9 mouse cellular contexts compared by ENCODE assay signal in the genomic region with DNA sequence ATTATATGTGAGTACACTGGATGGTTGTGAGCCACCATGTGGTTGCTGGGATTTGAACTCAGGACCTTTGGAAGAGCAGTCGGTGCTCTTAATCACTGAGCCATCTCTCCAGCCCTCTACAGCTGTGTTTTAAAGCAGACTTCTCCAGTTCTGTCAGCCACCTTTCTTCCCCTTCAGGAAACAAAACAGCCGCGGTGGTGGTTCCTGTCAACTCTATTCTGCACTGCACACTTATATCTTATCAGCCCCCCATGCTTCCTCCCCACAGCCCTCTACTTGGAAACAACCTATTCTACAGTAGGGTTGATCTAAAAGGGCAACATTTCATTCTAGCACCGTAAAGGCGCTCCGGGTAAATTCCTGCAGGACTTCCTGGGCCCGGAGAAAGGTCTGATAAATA. TPM values are rescaled to one million over a fixed set of nuclear protein-coding genes. Genes with fewer than 3 reads are reported as not detected.
DNase-seq lines count a peak whose midpoint lies in the region; ATAC-seq and TF ChIP-seq lines count a peak whose summit lies in the region.
"Had no signal": no experiment of that assay in that cellular context is flagged by ENCODE, and none has a peak within 500 bp of the region (broad histone marks: within the 10 kb centered on the region; RNA-seq: fewer than 3 reads in every experiment).

No protein-coding gene starts in this region.

- no peaks in the 10 kb centered on the region for H3K27me3 ChIP-seq in thymus, adult 2 months (ENCODE audit: control insufficient read depth, insufficient read depth, low read length)
- H3K27me3 ChIP-seq in forebrain, postnatal 0 days (ENCODE audit: insufficient read depth, low read length) = no peaks in the 10 kb centered on the region
- no peaks in the 10 kb centered on the region for H3K27me3 ChIP-seq in liver, embryonic 14.5 days (ENCODE audit: control insufficient read depth, insufficient read depth, low read length)

- no peaks in the 10 kb centered on the region for H3K36me3 ChIP-seq in thymus, adult 2 months (ENCODE audit: control insufficient read depth, insufficient read depth, low read length)
- no peaks in the 10 kb centered on the region for H3K36me3 ChIP-seq in forebrain, postnatal 0 days (ENCODE audit: insufficient read depth)
- no peaks in the 10 kb centered on the region for H3K36me3 ChIP-seq in liver, embryonic 14.5 days (replicated peaks; ENCODE audit: control insufficient read depth, insufficient read depth, low read depth)

- no peak for ATAC-seq in forebrain, postnatal 0 days
- no peak for ATAC-seq in liver, embryonic 14.5 days (ENCODE audit: insufficient read depth)

- H3K4me1 ChIP-seq in thymus, adult 2 months (replicated peaks; ENCODE audit: control insufficient read depth, insufficient read depth, low read length) = 0 out of 2 replicates have a peak, but pooled peaks cover 2% of the 10 kb centered on the region
- H3K4me1 ChIP-seq in forebrain, postnatal 0 days (ENCODE audit: insufficient read depth) = no peaks in the 10 kb centered on the region
- peaks cover 7 to 8% of the 10 kb centered on the region in 2 experiments for H3K4me1 ChIP-seq in liver, embryonic 14.5 days (replicated peaks; ENCODE audit: control insufficient read depth in 2 of 2, insufficient read depth in 2 of 2, low read length in 1 of 2)

- peak; percentile 19 for DNase-seq in thymus, adult 2 months
- no peak for DNase-seq in thymus, adult 18-20 months
- no peak for DNase-seq in forebrain, postnatal 0 days
- no peak for DNase-seq in liver, embryonic 14.5 days (ENCODE audit: low read depth in 3 of 3, low spot score in 3 of 3)
- peak; percentile 39 for DNase-seq in thymus, postnatal 4 days
- no peak for DNase-seq in urinary bladder, adult 18-20 months (ENCODE audit: low spot score in 2 of 2)
- DNase-seq in kidney, adult 18-20 months = no peak
- DNase-seq in frontal cortex, postnatal 25 days (ENCODE audit: low spot score in 2 of 2) = no peak

- H3K27ac ChIP-seq in thymus, adult 2 months (ENCODE audit: control insufficient read depth, insufficient read depth, low read length) = no peak overlapping the region
- H3K27ac ChIP-seq in forebrain, postnatal 0 days (ENCODE audit: low read depth, low read length) = no peak overlapping the region
- H3K27ac ChIP-seq in liver, embryonic 14.5 days = no peak overlapping the region

- TF ChIP-seq EP300 in liver, embryonic 14.5 days (IDR thresholded peaks at IDR 0.05; ENCODE audit: low read depth) = no peak

- no peaks in the 10 kb centered on the region for H3K9me3 ChIP-seq in forebrain, postnatal 0 days (ENCODE audit: low read length)
- H3K9me3 ChIP-seq in liver, embryonic 14.5 days (ENCODE audit: control insufficient read depth, low read length) = no peaks in the 10 kb centered on the region

- H3K9ac ChIP-seq in forebrain, postnatal 0 days = peak overlapping the region; percentile 62
- peak overlapping the region; percentile 65 for H3K9ac ChIP-seq in liver, embryonic 14.5 days (replicated peaks)

- peak overlapping the region; percentile 59 for H3K4me2 ChIP-seq in forebrain, postnatal 0 days (ENCODE audit: low read depth)
- H3K4me2 ChIP-seq in liver, embryonic 14.5 days (ENCODE audit: low read depth) = peak overlapping the region; percentile 78

- 16% methylated on average over 7 of the region's 7 CpGs for WGBS in thymus, adult 2 months
- WGBS in forebrain, postnatal 0 days = 72% methylated on average over 7 of the region's 7 CpGs
- 9% methylated on average over 7 of the region's 7 CpGs for WGBS in liver, embryonic 14.5 days (ENCODE audit: insufficient replicate concordance)

- no peak for TF ChIP-seq POLR2A in thymus, adult 2 months (IDR thresholded peaks at IDR 0.05; ENCODE audit: control insufficient read depth, extremely low read depth, insufficient read depth, low read length, poor library complexity)

- no peak overlapping the region for H3K4me3 ChIP-seq in thymus, adult 2 months (ENCODE audit: control insufficient read depth, insufficient read depth, low read length)
- peak overlapping the region; percentile 50; the same call in 1 of the 2 replicates for H3K4me3 ChIP-seq in forebrain, postnatal 0 days (ENCODE audit: low read depth, low read length)
- peak overlapping the region in 1 of 2 experiments; percentile 70; a peak in 2 of 4 replicates for H3K4me3 ChIP-seq in liver, embryonic 14.5 days (ENCODE audit: insufficient read depth in 1 of 2, low read depth in 2 of 2, low read length in 2 of 2)

- no peak for TF ChIP-seq CTCF in thymus, adult 2 months (IDR thresholded peaks at IDR 0.05; ENCODE audit: borderline replicate concordance, control insufficient read depth, extremely low read depth, insufficient read depth, low read length, poor library complexity)
- no peak for TF ChIP-seq CTCF in forebrain, postnatal 0 days (IDR thresholded peaks at IDR 0.05; ENCODE audit: low read depth)
- no peak for TF ChIP-seq CTCF in liver, embryonic 14.5 days (IDR thresholded peaks at IDR 0.05; ENCODE audit: low read depth)

RNA-seq across cellular contexts. Expression of gene Ttll13, which starts 0.7 kb away (rescaled TPM):
- polyA plus RNA-seq in thymus, adult 2 months (2012; rRNA removed) = 0.54 and 0.62 TPM in 2 replicates
- total RNA-seq in forebrain, postnatal 0 days (2014; rRNA removed) = 0.48 and 2.0 TPM in 2 replicates
- polyA plus RNA-seq in forebrain, postnatal 0 days (2015; fragmentation: Nextera tagmentation; extraction: Ambion mirVana) = 1.4 and 1.5 TPM in 2 replicates
- polyA plus RNA-seq in liver, embryonic 14.5 days (2012; rRNA removed) = 0.11 and 0.23 TPM in 2 replicates
- 0.18 and 0.20 TPM in 2 replicates for polyA plus RNA-seq in liver, embryonic 14.5 days (2014; fragmentation: Nextera tagmentation; extraction: Ambion mirVana)
- polyA plus RNA-seq: inflammation-experienced regulatory T-cells, adult 6 months had no signal

RNA-seq across cellular contexts. Expression of gene Ngrn, which starts 14.2 kb away (rescaled TPM):
- 43.2 and 53.8 TPM in 2 replicates for polyA plus RNA-seq in thymus, adult 2 months (2012; rRNA removed)
- 67.2 and 74.9 TPM in 2 replicates for total RNA-seq in forebrain, postnatal 0 days (2014; rRNA removed)
- 71.4 and 72.0 TPM in 2 replicates for polyA plus RNA-seq in forebrain, postnatal 0 days (2015; fragmentation: Nextera tagmentation; extraction: Ambion mirVana)
- polyA plus RNA-seq in liver, embryonic 14.5 days (2012; rRNA removed) = 14.2 and 21.4 TPM in 2 replicates
- 26.7 and 28.3 TPM in 2 replicates for polyA plus RNA-seq in liver, embryonic 14.5 days (2014; fragmentation: Nextera tagmentation; extraction: Ambion mirVana)

RNA-seq across cellular contexts. Expression of gene Gdpgp1, which starts 14.2 kb away (rescaled TPM):
- 5.3 and 5.4 TPM in 2 replicates for polyA plus RNA-seq in thymus, adult 2 months (2012; rRNA removed)
- total RNA-seq in forebrain, postnatal 0 days (2014; rRNA removed) = 4.1 and 5.8 TPM in 2 replicates
- 1.3 and 2.6 TPM in 2 replicates for polyA plus RNA-seq in forebrain, postnatal 0 days (2015; fragmentation: Nextera tagmentation; extraction: Ambion mirVana)
- polyA plus RNA-seq in liver, embryonic 14.5 days (2012; rRNA removed) = 1.3 TPM in 2 replicates
- polyA plus RNA-seq in liver, embryonic 14.5 days (2014; fragmentation: Nextera tagmentation; extraction: Ambion mirVana) = 1.1 and 1.2 TPM in 2 replicates

RNA-seq across cellular contexts. Expression of gene Cib1, which starts 14.2 kb away (rescaled TPM):
- polyA plus RNA-seq in thymus, adult 2 months (2012; rRNA removed) = 152 and 192 TPM in 2 replicates
- 11.3 and 16.4 TPM in 2 replicates for total RNA-seq in forebrain, postnatal 0 days (2014; rRNA removed)
- 29.0 and 29.3 TPM in 2 replicates for polyA plus RNA-seq in forebrain, postnatal 0 days (2015; fragmentation: Nextera tagmentation; extraction: Ambion mirVana)
- polyA plus RNA-seq in liver, embryonic 14.5 days (2012; rRNA removed) = 43.1 and 45.9 TPM in 2 replicates
- polyA plus RNA-seq in liver, embryonic 14.5 days (2014; fragmentation: Nextera tagmentation; extraction: Ambion mirVana) = 90.6 and 94.2 TPM in 2 replicates

RNA-seq across cellular contexts. Expression of gene Vps33b, which starts 22.6 kb away (rescaled TPM):
- polyA plus RNA-seq in thymus, adult 2 months (2012; rRNA removed) = 21.9 and 23.3 TPM in 2 replicates
- 37.5 and 41.0 TPM in 2 replicates for total RNA-seq in forebrain, postnatal 0 days (2014; rRNA removed)
- 8.3 and 15.0 TPM in 2 replicates for polyA plus RNA-seq in forebrain, postnatal 0 days (2015; fragmentation: Nextera tagmentation; extraction: Ambion mirVana)
- polyA plus RNA-seq in liver, embryonic 14.5 days (2012; rRNA removed) = 5.3 and 6.7 TPM in 2 replicates
- 3.6 and 4.2 TPM in 2 replicates for polyA plus RNA-seq in liver, embryonic 14.5 days (2014; fragmentation: Nextera tagmentation; extraction: Ambion mirVana)

Comparison
In these comparisons a context has a peak if more than half of its experiments do, and no peak if none do; other contexts are left out.
1. DNase-seq: peak in thymus, adult 2 months (single experiment) and thymus, postnatal 4 days (single experiment); none in thymus, adult 18-20 months (0 of 2), forebrain, postnatal 0 days (single experiment), liver, embryonic 14.5 days (0 of 3), urinary bladder, adult 18-20 months (0 of 2), kidney, adult 18-20 months (single experiment) and frontal cortex, postnatal 25 days (0 of 2).